Mouse (Mus musculus) testis, adult 2 months (tissue): ENCODE measurements around the gene Lrig2.

Experiments used
- CTCF ChIP-seq: fragments of 200-500 bp; IDR thresholded peaks from 2 replicates; pipeline ENCODE4 v1.5.1; 2012; ENCODE audit warnings: low read depth, mild to moderate bottlenecking, inconsistent platforms, low read length, moderate library complexity; ENCODE audit not compliant: control insufficient read depth, insufficient read depth, insufficient replicate concordance
- POLR2A ChIP-seq: fragments of 200-500 bp; IDR thresholded peaks from 2 replicates; pipeline ENCODE4 v1.6.1; 2012; ENCODE audit warnings: low read depth, mild to moderate bottlenecking, inconsistent platforms, low read length, moderate library complexity; ENCODE audit not compliant: control insufficient read depth

DNA sequence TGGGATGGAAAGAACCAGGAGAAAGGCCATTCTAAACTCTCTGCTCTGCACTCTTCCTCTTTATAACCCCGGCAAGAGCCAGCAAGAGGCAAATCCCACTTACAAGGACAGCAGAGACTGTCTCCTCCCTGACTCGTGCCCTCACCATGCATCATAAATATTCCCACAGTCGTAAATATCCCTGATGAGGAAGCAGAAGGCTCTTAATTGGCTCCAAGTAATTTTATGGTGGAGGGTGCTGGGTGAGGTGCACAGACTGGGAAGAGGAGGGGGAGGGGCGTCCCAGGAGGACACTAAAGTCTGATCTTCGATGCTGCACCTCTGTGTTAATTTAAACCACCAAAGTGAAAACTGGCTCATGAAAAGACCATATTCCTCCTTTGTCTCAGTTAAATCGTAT is 99.2 kb downstream of the Lrig2 start:
- TF ChIP-seq CTCF: no peak
- no peak for TF ChIP-seq POLR2A
